Mouse (Mus musculus) spleen, postnatal 36 days (tissue): ENCODE data around the gene Rint1.
A peak's percentile ranks its signal among the peaks of the same experiment; 100 is the strongest.

Experiments used
- DNase-seq, 2 experiments: peaks; one replicate each; pipeline ENCODE4 v3.0.0; 2022; ENCODE audit warnings: low spot score in 2 of 2, mixed read lengths in 1 of 2

Rint1 gene

DNA sequence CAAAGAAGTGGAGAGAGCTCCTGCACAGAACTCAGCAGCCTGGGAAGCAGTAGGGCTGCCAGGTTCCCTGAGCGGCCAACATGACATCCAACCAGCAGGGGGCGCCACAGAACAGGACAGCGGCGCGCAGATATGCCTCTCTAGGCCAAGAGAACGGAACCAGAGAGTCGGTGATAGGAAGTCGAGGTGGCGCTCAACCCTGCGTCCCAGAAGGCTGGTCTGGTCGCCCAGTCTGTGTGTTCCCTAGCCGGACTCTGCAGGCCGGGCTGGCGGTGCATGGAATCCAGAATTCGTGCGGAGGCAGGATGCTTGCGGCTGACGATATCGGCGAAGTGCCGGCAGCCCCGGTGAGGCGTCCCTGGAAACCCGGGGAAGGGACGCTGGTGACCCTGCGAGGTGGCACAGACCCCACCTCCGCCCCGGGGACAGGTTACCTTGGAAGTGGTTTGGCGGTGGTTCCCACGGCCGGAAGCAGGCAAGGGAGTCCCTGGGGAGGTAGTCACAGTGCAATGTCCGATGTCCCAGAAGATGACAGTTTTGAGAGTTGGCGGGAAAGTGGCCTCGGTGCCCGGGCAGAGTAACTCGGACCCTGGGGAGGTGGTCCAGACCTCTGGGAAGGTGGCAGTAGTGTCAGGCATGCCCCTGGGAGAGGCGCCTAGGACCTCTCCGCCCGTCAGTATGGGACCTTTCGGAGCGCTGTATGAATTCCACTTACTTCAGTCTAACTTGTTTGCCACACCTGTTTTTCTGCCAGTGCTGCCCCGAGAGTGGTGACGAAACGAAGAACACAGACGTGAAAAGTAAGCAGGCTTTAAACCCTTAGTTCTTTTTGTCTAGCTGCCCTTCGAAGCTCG lies at the start of gene Rint1:
Gene Rint1, plus strand, starts transcription at position 176 of the 854 bp plus-strand sequence.
- DNase-seq = peak; percentile 88 to 90

DNA sequence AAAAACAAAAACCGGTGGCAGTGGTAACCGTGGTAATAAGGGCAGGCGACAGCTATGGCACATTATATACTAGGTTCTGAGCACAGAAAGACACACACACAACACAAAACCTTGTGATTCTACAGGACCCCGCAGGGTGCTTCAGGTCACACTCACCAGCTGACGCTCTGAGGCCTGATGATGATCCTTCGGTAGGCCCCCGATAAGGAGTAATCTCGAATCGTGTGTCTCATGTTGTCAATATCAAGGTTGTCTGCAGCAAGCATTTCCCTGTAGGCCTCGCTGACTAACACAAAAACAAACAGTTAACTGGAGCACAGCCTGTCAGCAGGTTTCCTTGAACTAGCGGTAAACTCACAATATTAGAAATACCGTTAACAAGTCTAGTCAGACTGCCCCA lies 44.2 kb upstream of the Rint1 start:
- no peak for DNase-seq

DNA sequence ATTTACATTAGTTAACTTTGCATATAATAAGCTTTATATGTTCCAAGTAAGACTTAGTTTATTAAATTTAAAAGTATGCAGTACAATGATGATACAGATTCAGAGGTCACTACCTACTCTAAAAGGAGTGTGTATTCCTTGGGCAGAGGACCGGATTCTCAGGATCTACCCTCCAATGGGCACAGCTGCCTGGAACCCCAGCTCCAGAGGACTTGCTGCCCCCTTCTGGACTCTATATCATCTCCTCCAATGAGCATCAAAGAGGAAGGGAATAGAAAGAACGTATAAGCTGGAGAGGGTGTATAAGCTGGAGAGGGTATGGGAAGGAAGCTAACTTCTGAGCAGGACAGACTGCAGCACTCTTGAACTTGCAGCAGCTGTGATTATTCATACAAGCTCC lies 37.6 kb upstream of the Rint1 start:
- no peak for DNase-seq

DNA sequence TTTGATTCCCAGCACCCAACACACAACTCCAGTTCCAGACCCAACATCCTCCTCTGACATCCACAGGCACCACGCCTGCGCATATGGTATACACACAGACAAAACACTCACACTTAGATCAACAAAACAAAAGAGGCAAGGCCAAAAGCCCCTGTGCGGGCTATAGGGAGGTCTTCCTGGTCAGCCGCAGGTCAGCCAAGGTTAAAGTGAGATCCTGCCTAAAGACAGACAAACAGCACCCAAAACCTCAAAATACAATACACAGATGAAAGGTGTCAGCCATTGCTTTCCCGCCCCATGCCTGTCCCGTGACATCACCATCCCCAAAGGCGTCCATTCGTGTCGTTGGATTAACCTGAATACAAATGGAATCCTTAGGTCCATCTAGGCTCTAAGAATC lies 31.9 kb upstream of the Rint1 start:
- no peak for DNase-seq

DNA sequence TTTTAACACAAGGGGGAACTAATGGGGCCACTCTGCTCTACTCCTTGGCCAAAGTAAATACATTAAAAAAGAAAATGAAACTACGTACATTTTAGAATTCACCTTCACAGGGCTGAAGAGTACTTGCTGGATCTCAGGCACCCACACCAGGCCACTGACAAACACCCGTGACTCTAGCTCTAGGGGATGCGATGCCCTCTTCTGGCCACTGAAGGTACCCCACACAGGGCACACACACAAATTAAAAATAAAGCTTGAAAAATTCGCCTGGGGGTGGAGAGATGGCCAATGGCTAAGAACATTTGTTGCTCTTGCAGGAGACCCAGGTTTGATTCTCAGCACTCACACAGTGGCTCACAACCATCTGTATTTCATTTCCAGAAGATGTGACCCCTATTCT lies 31.1 kb upstream of the Rint1 start:
- DNase-seq = no peak

DNA sequence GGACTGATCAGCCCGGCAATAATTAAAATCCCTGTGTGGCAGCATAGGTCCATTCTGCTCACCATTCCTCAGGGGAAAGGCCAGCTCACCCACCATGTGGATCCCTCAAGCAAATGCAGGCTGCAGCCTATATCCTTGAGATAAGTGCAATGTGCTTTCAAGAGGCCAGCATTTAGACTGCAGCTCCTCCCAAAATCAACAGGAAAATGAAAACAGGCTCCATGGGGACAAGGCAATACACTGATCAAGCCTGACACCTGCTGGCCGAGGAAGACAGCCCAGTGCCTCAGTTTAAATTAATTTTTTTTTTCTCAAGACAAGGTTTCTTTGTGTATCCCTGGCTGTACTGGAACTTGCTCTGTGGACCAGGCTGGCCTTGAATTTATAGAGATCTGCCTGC lies 28.9 kb upstream of the Rint1 start:
- no peak for DNase-seq

DNA sequence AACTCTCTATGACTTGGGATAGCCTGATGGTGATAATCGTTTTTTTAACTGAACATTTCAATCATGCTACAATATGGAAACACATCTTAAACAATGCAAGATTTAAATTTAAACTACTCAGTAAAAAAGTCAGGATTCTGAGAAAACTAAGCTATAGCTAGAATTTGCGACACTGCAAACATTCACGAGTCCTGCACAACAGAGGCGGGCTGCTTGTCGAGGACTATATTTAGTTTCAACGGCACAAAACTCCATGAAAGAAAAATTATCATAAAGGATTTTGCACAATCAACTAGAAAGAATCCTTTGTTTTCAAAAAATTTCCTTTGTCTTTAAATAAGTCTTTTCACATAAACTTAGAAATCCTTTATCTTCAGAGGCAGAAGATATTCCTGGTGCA lies 25.0 kb upstream of the Rint1 start:
- no peak for DNase-seq

DNA sequence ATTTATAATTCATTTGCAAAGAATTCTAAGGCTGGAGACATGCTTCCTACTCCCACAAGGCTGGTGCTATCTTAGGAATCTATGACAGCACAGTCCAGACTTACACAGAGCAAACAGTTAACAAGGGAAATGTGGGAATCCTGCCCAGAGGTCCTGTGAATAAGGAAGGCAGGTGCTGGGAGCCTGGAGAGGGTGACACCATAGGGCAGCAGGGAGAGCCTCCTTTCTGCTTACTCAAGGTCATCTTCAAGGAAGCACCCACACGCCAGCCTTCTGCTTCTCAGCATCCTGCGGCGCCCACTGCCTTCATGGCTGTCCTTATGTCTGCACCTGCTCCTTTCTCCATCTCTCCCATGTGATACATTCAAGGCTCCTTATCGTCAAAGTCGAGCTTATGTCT lies 23.0 kb upstream of the Rint1 start:
- DNase-seq = no peak

DNA sequence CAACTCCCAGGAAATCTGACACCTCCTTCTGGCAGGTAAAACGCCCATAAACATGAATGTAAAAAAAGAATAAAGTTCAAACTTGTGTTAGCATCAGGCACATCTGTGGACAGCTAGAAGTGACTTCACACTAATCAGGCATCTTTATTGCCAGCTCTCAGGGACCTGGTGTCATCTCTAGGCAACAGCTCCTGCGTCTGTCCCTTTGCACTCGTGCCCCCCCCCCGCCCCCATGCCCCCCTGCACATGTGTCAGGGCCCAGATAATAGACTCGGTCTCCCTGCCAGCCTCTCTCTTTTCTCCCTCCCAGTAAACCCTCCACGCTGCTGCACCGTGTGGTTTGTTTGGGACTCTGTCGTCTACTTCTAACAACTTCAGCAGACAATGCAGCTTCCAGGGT lies 16.4 kb upstream of the Rint1 start:
- DNase-seq = no peak

DNA sequence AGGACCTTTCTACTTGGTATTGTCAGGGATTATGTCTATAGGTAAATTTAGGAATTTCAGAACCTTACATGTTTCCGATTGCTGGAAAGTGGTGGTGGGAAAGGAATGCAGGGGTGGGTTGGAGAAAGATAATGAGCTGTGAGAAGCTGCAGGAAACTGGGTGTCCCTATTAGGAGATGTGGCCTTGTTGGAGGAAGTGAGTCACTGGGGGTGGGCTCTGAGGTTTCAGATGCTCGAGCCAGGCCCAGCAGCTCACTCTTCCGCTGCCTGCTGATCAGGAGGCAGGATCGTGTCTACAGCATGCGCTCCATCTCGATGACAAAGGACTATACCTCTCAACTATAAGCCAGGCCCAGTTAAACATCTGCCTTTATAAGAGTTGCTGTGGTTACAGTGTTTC lies 13.3 kb upstream of the Rint1 start:
- no peak for DNase-seq

DNA sequence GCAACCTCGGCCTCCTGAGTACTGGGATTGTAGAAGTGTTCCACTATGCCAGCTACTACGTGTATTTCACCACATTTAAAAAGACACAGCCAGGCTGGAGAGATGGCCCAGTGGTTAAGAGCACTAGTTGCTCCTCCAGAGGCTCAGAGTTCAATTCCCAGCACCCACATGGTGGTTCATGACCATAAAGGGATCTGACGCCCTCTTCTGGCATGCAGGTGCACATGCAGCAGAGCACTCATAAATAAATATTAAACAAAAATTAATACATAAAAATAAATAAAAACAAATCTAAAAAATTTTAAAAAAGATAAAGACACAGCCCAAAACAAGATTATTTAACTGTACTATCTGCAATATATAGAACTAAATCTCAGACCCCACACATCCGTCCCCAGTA lies 7.0 kb upstream of the Rint1 start:
- DNase-seq = no peak

DNA sequence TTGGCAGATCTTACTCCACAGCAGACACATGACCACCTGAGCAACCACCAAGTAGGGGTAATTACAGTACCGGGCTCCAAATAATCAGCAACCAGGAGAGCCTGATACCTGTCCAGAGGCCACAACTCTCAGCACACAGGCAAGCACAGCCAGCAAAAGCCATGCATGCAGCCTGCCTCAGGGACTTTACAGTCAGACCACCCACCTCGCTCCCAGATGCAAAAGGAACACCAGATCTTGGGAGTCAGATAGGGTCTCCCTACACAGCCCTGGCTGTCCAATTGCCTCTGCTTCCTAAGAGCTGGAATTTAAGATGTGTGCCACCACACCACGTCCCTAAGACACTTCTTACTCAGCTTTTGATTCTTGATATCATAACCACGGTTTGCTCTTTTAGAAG lies 6.3 kb upstream of the Rint1 start:
- DNase-seq = no peak

DNA sequence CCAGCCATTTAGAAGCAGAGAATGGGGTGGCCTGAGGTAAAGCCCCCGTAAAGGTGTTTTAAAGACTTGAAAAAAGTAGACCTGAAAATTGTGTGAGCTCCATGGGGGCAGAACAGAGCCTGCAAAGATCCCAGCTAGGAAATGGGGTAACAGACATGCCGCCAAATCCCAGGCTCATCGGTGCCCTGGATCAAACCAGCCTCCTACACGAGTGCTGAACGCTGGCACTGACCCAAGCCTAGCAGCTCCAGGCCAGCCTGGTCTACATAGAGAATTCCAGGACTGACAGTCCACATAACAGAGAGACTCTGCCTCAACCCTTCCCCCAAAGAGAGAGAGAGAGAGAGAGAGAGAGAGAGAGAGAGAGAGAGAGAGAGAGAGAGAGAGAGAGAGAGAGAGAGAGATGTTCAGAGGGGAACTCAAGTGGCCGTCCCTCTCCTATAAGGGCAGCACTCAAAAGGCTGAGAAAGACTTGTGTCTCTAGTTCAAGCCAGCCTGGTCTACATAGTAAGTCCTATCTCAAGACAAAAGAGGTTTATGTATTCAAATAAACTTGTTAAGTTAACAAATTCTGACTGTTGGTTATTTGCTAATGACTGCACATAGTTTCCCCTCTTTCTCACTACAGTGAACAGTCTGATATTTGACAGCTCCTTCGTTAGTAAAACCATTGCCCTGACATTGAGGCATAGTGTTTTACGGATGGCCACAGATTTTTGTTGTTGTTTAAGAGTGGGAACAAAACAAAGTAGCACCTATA lies 5.3 kb upstream of the Rint1 start:
- DNase-seq = no peak

DNA sequence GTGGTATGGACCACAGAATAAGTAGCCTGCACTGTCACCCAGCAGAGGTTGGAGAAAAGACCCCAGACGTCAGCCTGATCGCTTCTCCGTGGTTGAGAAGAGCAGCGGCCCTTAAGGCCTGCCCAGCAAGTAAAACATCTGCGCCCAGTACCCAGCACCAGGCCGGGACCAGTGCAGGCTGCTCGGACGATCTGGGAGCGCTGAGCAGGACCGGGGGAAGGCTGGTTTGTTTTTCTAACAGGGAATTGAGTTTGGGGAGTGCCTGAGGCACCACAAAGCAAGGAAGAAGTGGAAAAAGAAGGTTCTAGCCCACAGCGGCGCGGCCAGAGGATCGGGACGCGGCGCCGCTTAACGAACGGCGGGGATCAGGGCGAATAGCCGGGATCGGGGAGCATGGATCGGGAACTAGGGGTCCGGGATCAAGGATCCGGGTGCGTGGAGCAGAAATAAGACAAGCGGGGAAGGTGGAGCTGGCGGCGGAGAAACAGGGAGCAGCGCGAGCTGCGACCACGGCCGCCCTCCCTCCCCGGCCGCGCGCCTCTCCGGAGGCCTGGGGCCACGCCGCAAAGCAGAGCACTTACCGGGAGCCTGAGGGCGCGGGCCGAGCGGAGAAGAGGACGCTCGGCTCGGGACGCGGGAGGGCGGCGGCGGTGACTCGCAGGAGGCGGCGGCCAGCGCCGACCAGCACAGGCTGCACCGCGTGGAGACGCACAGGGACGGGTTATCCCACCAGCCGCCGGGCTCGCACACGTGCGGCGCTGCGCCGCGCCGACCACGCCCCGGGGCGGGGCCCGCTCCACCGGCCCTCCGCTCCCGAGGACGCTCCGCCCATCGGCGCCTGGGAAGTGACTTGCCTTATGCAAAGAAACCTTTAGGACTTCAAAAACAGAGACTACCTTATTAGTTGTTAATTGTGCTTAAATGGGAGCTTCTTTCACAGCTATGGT lies 4.3 kb upstream of the Rint1 start, which contains the start of gene Pus7:
Gene Pus7, minus strand, starts transcription at position 781 of the 947 bp plus-strand sequence.
- DNase-seq = peak; percentile 82 to 84

DNA sequence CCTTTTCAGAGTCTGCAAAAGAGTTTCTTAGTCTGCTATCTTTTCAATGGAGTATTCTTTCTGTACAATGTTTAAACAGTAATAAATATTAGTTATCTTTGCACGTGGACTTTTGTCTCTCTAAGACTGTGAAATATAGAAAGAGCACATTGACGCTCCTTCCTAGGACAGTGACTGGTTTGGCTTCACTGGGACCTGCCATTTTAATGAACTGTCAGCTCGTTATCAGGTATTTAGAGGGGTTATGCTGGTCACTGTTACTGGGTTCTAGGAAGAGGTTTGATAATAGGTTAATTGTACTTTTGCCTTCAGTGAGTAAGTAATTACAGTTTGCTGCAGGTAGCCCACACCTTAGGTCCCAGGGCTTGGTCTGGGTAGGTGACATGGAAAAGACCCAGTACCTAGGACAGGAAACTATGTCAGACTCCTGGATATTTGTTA lies 899 bp downstream of the Rint1 start:
- DNase-seq = no peak

DNA sequence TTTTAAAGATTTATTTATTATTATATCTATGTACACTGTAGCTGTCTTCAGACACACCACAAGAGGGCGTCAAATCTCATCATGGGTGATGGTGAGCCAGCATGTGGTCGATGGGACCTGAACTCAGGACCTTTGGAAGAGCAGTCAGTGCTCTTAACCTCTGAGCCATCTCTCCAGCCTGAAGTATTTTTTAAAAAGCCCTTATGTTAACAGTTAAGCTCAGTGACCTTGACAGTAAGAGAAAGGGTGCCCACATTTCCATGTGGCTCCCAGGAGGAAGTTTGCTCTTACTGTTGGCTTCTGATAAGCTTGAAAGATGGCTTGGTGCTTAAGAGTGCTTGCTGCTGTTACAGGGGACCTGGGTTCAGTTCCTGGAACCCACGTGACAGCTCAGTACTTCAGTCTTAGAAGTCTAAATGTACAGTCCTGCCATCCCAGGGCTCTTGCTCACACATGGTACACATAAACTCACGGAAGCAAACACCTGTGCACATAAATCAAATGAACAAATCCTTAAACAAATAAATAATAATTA lies 1.6 kb downstream of the Rint1 start:
- DNase-seq = no peak

DNA sequence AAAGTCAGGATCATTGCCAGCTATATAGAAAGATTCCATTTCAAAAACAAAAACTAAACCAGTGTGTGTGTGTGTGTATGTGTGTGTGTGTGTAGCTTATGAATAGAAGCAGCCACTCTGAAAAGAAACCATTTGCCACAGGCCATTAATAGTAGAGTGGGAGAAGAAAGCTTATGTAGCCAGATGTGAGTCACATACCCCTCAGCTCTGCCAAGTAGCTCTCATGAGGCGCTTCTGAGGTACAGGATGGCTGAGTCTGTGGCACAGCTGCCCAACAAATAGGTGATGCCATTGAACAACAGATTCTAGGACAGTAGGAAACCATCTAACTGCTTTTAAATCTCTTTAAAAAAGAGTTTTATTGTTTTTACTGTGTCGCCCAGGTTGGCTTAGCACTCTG lies 5.2 kb downstream of the Rint1 start:
- DNase-seq = no peak

DNA sequence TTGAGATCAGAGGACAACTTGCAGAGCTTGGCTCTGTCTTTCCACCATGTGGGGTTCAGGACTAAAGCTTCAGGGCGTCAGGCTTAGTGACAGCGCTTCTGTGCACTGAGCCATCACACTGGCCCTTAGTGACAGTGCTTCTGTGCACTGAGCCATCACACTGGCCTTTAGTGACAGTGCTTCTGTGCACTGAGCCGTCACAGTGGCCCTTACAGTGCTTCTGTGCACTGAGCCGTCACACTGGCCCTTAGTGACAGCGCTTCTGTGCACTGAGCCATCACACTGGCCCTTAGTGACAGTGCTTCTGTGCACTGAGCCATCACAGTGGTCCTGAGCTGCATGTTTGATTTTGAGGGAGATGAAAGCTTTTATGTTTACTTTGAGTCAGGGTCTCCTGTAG lies 27.3 kb downstream of the Rint1 start:
- no peak for DNase-seq

DNA sequence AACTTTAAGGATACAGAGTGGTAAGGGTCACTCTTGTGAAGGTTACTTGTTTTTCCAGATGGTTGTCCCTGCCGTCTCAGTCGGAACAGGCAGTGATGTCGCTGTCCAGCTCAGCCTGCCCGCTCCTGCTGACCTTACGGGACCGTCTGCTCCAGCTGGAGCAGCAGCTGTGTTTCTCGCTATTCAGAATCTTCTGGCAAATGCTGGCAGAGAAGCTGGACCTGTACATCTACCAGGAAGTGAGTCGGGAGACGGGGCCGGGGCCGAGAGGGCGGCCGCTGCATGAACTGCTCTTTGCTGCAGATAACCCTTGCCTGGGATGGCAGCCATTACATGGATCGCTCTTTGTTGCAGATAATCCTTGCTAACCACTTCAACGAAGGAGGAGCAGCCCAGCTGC lies 29.2 kb downstream of the Rint1 start:
- DNase-seq = no peak

DNA sequence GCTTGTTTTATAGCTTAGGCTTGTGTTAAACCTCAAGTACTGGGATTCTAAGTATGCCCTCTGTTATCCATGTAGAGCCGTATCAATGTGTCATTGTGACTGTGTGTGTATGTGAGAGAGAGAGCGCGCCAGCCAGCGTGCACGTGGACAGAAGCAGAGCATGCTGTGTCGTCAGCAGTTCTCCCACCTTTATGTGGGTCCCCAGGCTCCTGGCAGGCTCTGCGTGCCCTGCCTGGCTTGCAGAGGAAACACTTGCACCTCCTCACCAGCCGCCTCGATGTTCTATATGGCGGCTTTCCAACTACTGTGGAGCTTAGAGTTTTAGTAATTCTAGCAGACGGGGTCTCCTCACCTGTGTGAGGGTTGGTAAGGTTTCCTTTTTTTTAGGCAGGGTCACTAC lies 34.8 kb downstream of the Rint1 start:
- no peak for DNase-seq

DNA sequence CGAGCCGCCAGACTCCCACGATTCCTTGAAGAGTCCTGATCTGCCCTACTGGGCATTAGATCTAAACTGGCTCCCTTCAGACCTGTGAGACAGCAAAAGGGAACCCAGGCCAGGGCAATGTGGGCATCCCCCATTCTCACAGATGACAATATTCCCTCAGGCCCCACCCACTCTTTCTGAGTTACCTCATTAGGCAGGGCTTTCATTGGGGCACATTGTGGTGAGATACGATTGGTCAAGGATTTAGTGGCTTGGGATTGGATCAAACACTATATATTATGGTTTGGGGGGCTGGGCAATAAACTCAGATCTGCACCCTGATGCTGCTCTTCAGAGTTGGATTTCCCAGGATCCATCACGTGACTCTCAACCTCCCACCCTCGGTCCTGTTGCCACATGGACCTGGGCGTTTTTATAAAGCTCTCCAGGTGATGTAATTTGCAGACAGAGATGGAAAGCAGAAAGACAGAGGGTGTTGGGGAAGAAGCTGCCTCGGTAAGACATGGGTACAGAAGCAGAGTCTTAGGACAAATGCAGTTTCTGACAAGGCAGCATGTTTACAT lies 36.7 kb downstream of the Rint1 start:
- DNase-seq = no peak
